Mouse (Mus musculus) neural tube, embryonic 13.5 days (tissue): ENCODE data around the gene Dpep2nb. TPM values are rescaled to one million over a fixed set of nuclear protein-coding genes. Genes with fewer than 3 reads are reported as not detected.
"Not testable (repeated sequence)": the region's sequence is repeated elsewhere in the genome, so short reads cannot be mapped to it uniquely, and the experiment has no call there.

ENCODE experiments used
- ATAC-seq: fragments of 200-750 bp; cut with Nextera tagmentation; 2 replicates; pipeline ENCODE4 v1.8.0; 2017; ENCODE audit warnings: low read depth, mild to moderate bottlenecking, moderate TSS enrichment, moderate library complexity
- H3K27ac ChIP-seq: fragments of 300-500 bp; sonication (generic); replicated peaks from 2 replicates; pipeline ENCODE4 v1.5.1; 2015; ENCODE audit warnings: moderate library complexity, mild to moderate bottlenecking, inconsistent platforms
- H3K27me3 ChIP-seq: fragments of 300-500 bp; sonication (generic); 2 replicates; pipeline ENCODE4 v1.6.1; 2015; ENCODE audit warnings: mild to moderate bottlenecking, inconsistent platforms
- H3K36me3 ChIP-seq: fragments of 300-500 bp; sonication (generic); 2 replicates; pipeline ENCODE4 v1.6.1; 2015; ENCODE audit warnings: mild to moderate bottlenecking, inconsistent platforms
- H3K4me1 ChIP-seq: fragments of 300-500 bp; sonication (generic); replicated peaks from 2 replicates; pipeline ENCODE4 v1.6.1; 2015; ENCODE audit warnings: inconsistent platforms
- H3K4me2 ChIP-seq: fragments of 300-500 bp; sonication (generic); 2 replicates; pipeline ENCODE4 v1.6.1; 2015; ENCODE audit warnings: inconsistent platforms, mild to moderate bottlenecking, moderate library complexity
- H3K4me3 ChIP-seq: fragments of 300-500 bp; sonication (generic); 2 replicates; pipeline ENCODE4 v1.5.1; 2015; ENCODE audit warnings: mild to moderate bottlenecking, inconsistent platforms
- H3K9ac ChIP-seq: fragments of 300-500 bp; sonication (generic); 2 replicates; pipeline ENCODE4 v1.6.1; 2015; ENCODE audit warnings: moderate library complexity, mild to moderate bottlenecking, inconsistent platforms
- H3K9me3 ChIP-seq: fragments of 300-500 bp; sonication (generic); 2 replicates; pipeline ENCODE4 v1.6.1; 2016; ENCODE audit warnings: inconsistent platforms
- WGBS: fragments of 180-500 bp; shearing (Covaris S2); methylation state at CpG from one replicate; pipeline ENCODE4 v1.1.7; 2015; 5-methylcytosine and 5-hydroxymethylcytosine counted together
- polyA plus RNA-seq: library from polyadenylated mRNA; unstranded; fragments of >200 nt; fragmentation: Nextera tagmentation; extraction: Ambion mirVana; gene quantifications from 2 replicates; pipeline ENCODE4 v1.2.1, GENCODE M21; 2015

Gene Dpep2nb
- polyA plus RNA-seq, 1 experiment from 2014 or later: 0.24 TPM

GRCm38 (mm10) chr8:106001908-106002307 lies 3.9 kb downstream of the Dpep2nb start:
- Histone ChIP-seq H3K4me1 (no peaks in the 10 kb centered on the region), H3K27me3 (no peaks in the 10 kb centered on the region), H3K9ac (no peak overlapping the region), H3K36me3 (no peaks in the 10 kb centered on the region), H3K27ac (no peak overlapping the region), H3K4me2 (no peak overlapping the region), H3K4me3 (no peak overlapping the region), H3K9me3 (no peaks in the 10 kb centered on the region)
- 84% methylated on average over 4 of the region's 4 CpGs for WGBS
- no peak for ATAC-seq

GRCm38 (mm10) chr8:105998971-105999370 lies 6.8 kb downstream of the Dpep2nb start:
- Histone ChIP-seq H3K27ac (no peak overlapping the region), H3K4me2 (no peak overlapping the region), H3K36me3 (no peaks in the 10 kb centered on the region), H3K9ac (no peak overlapping the region), H3K4me1 (no peaks in the 10 kb centered on the region), H3K27me3 (no peaks in the 10 kb centered on the region), H3K9me3 (no peaks in the 10 kb centered on the region), H3K4me3 (no peak overlapping the region)
- ATAC-seq: no peak
- WGBS: 88% methylated on average over 2 of the region's 2 CpGs

GRCm38 (mm10) chr8:105996359-105996758 lies 9.4 kb downstream of the Dpep2nb start:
- Histone ChIP-seq H3K4me2 (no peak overlapping the region), H3K27ac (no peak overlapping the region), H3K9me3 (no peaks in the 10 kb centered on the region), H3K36me3 (no peaks in the 10 kb centered on the region), H3K4me3 (no peak overlapping the region), H3K4me1 (no peaks in the 10 kb centered on the region), H3K9ac (no peak overlapping the region), H3K27me3 (no peaks in the 10 kb centered on the region)
- whole genome bisulfite sequencing: 77% methylated on average over 7 of the region's 7 CpGs
- no peak for ATAC-seq

GRCm38 (mm10) chr8:105993226-105993625 lies 12.5 kb downstream of the Dpep2nb start:
- Histone ChIP-seq H3K4me3 (no peak overlapping the region), H3K9me3 (no peaks in the 10 kb centered on the region), H3K9ac (no peak overlapping the region), H3K36me3 (no peaks in the 10 kb centered on the region), H3K4me2 (no peak overlapping the region), H3K4me1 (no peaks in the 10 kb centered on the region), H3K27me3 (0 out of 2 replicates have a peak, but pooled peaks cover 7% of the 10 kb centered on the region), H3K27ac (no peak overlapping the region)
- WGBS: 64% methylated on average over 4 of the region's 4 CpGs
- no peak for ATAC-seq

- ATAC-seq: no peak
- no peak overlapping the region for H3K27ac ChIP-seq
- H3K4me1 ChIP-seq: no peaks in the 10 kb centered on the region
- 0 out of 2 replicates have a peak, but pooled peaks cover 7% of the 10 kb centered on the region for H3K27me3 ChIP-seq
- no peaks in the 10 kb centered on the region for H3K9me3 ChIP-seq
- 66% methylated on average over 5 of the region's 5 CpGs for WGBS
- H3K36me3 ChIP-seq: no peaks in the 10 kb centered on the region
- H3K9ac ChIP-seq: no peak overlapping the region
- no peak overlapping the region for H3K4me2 ChIP-seq
- no peak overlapping the region for H3K4me3 ChIP-seq
Measured at GRCm38 (mm10) chr8:105992499-105992898, 13.3 kb downstream of the Dpep2nb start.

GRCm38 (mm10) chr8:105991546-105991945 lies 14.2 kb downstream of the Dpep2nb start:
- ATAC-seq: no peak
- H3K4me2 ChIP-seq: no peak overlapping the region
- H3K27ac ChIP-seq: no peak overlapping the region
- H3K4me3 ChIP-seq: no peak overlapping the region
- H3K27me3 ChIP-seq: 0 out of 2 replicates have a peak, but pooled peaks cover 7% of the 10 kb centered on the region
- H3K4me1 ChIP-seq: no peaks in the 10 kb centered on the region
- H3K9ac ChIP-seq: no peak overlapping the region
- H3K36me3 ChIP-seq: no peaks in the 10 kb centered on the region
- no peaks in the 10 kb centered on the region for H3K9me3 ChIP-seq
- WGBS: 75% methylated on average over 2 of the region's 2 CpGs

- no peaks in the 10 kb centered on the region for H3K4me1 ChIP-seq
- H3K9ac ChIP-seq: 0 out of 2 replicates have a peak within 1 kb of the TSS, but pooled peaks have one; percentile 17
- H3K4me3 ChIP-seq: no peak within 1 kb of the TSS
- H3K27ac ChIP-seq: no peak within 1 kb of the TSS
- H3K27me3 ChIP-seq: 0 out of 2 replicates have a peak, but pooled peaks cover 7% of the 10 kb centered on the region
- H3K4me2 ChIP-seq: peak within 1 kb of the TSS; percentile 13; the same call in 1 of the 2 replicates
- no peaks in the 10 kb centered on the region for H3K9me3 ChIP-seq
- no peaks in the 10 kb centered on the region for H3K36me3 ChIP-seq
- ATAC-seq: 0 out of 2 replicates have a peak, but pooled peaks have one; percentile 61
- 12% methylated on average over 15 of the region's 15 CpGs for WGBS
Measured at GRCm38 (mm10) chr8:105990856-105991387, 14.9 kb downstream of the Dpep2nb start, which contains the start of gene Dus2. Gene Dus2, plus strand, starts transcription at chr8:105991337.

- Histone ChIP-seq H3K9ac (no peak overlapping the region), H3K4me3 (no peak overlapping the region), H3K4me1 (no peaks in the 10 kb centered on the region), H3K27me3 (0 out of 2 replicates have a peak, but pooled peaks cover 7% of the 10 kb centered on the region), H3K4me2 (no peak overlapping the region), H3K36me3 (no peaks in the 10 kb centered on the region), H3K27ac (no peak overlapping the region), H3K9me3 (no peaks in the 10 kb centered on the region)
- WGBS: 87% methylated on average over 11 of the region's 11 CpGs
- no peak for ATAC-seq
Measured at GRCm38 (mm10) chr8:105988546-105988945, 17.2 kb downstream of the Dpep2nb start.

GRCm38 (mm10) chr8:105983406-105983805 lies 22.4 kb downstream of the Dpep2nb start:
- H3K4me1 ChIP-seq, H3K4me3 ChIP-seq, H3K9ac ChIP-seq, H3K9me3 ChIP-seq, ATAC-seq, H3K4me2 ChIP-seq, H3K27ac ChIP-seq, H3K36me3 ChIP-seq, H3K27me3 ChIP-seq: not testable (repeated sequence)
- 83% methylated on average over 11 of the region's 11 CpGs for WGBS

- ATAC-seq: no peak
- H3K27ac ChIP-seq: no peak overlapping the region
- H3K27me3 ChIP-seq: no peaks in the 10 kb centered on the region
- no peak overlapping the region for H3K4me3 ChIP-seq
- no peak overlapping the region for H3K9ac ChIP-seq
- H3K9me3 ChIP-seq: no peaks in the 10 kb centered on the region
- H3K4me1 ChIP-seq: no peaks in the 10 kb centered on the region
- no peak overlapping the region for H3K4me2 ChIP-seq
- WGBS: 93% methylated on average over 1 of the region's 1 CpGs
- no peaks in the 10 kb centered on the region for H3K36me3 ChIP-seq
Measured at GRCm38 (mm10) chr8:105981146-105981545, 24.6 kb downstream of the Dpep2nb start.

GRCm38 (mm10) chr8:105979325-105979724 lies 26.4 kb downstream of the Dpep2nb start, which contains the start of gene Dpep3:
Gene Dpep3, minus strand, starts transcription at chr8:105979429.
- no peak within 1 kb of the TSS for H3K4me2 ChIP-seq
- no peaks in the 10 kb centered on the region for H3K4me1 ChIP-seq
- no peak within 1 kb of the TSS for H3K27ac ChIP-seq
- no peaks in the 10 kb centered on the region for H3K36me3 ChIP-seq
- WGBS: 90% methylated on average over 15 of the region's 15 CpGs
- H3K4me3 ChIP-seq: no peak within 1 kb of the TSS
- no peak within 1 kb of the TSS for H3K9ac ChIP-seq
- H3K9me3 ChIP-seq: no peaks in the 10 kb centered on the region
- no peaks in the 10 kb centered on the region for H3K27me3 ChIP-seq
- ATAC-seq: no peak

GRCm38 (mm10) chr8:105975363-105975762 lies 30.4 kb downstream of the Dpep2nb start:
- Histone ChIP-seq H3K4me1 (no peaks in the 10 kb centered on the region), H3K36me3 (no peaks in the 10 kb centered on the region), H3K4me2 (no peak overlapping the region), H3K9ac (no peak overlapping the region), H3K27me3 (no peaks in the 10 kb centered on the region), H3K4me3 (no peak overlapping the region), H3K9me3 (no peaks in the 10 kb centered on the region), H3K27ac (no peak overlapping the region)
- no peak for ATAC-seq
- WGBS: 64% methylated on average over 7 of the region's 7 CpGs
